ENCODE assay signal across 9 mouse cellular contexts in genomic region chr17:23738836-23739201, GRCm38 (mm10). TPM values are rescaled to one million over a fixed set of nuclear protein-coding genes. Genes with fewer than 3 reads are reported as not detected.
DNase-seq lines count a peak whose midpoint lies in the region; ATAC-seq and TF ChIP-seq lines count a peak whose summit lies in the region.
"Had no signal": no experiment of that assay in that cellular context is flagged by ENCODE, and none has a peak within 500 bp of the region (broad histone marks: within the 10 kb centered on the region; RNA-seq: fewer than 3 reads in every experiment).

No protein-coding gene starts in this region.

- ATAC-seq in cerebellum, adult (ENCODE audit: insufficient number of reproducible peaks, low FRiP score, low TSS enrichment): no peak
- ATAC-seq in lung, postnatal 0 days: no peak
- no peak for ATAC-seq in liver, embryonic 14.5 days (ENCODE audit: insufficient read depth)
- ATAC-seq in stomach, embryonic 16.5 days (ENCODE audit: insufficient read depth, low FRiP score): no peak

- H3K9ac ChIP-seq in lung, postnatal 0 days (replicated peaks; ENCODE audit: low read depth): peak overlapping the region; percentile 60; the same call in 1 of the 2 replicates
- H3K9ac ChIP-seq in liver, embryonic 14.5 days (replicated peaks): no peak overlapping the region
- peak overlapping the region; percentile 86; the same call in 1 of the 2 replicates for H3K9ac ChIP-seq in stomach, embryonic 16.5 days (ENCODE audit: low read length)

- H3K4me1 ChIP-seq in cerebellum, adult 2 months (ENCODE audit: control insufficient read depth, insufficient read depth, low read length): peaks cover 6% of the 10 kb centered on the region; the same call in 1 of the 2 replicates
- peaks cover 31% of the 10 kb centered on the region for H3K4me1 ChIP-seq in lung, postnatal 0 days (ENCODE audit: insufficient read depth, low read depth, low read length)
- H3K4me1 ChIP-seq in lung, adult 2 months (ENCODE audit: control insufficient read depth, insufficient read depth, low read length): peaks cover 14% of the 10 kb centered on the region
- H3K4me1 ChIP-seq in liver, embryonic 14.5 days (replicated peaks; ENCODE audit: control insufficient read depth in 2 of 2, insufficient read depth in 2 of 2, low read length in 1 of 2): peaks cover 6 to 7% of the 10 kb centered on the region in 2 experiments; a peak in 3 of 4 replicates
- H3K4me1 ChIP-seq in stomach, embryonic 16.5 days (ENCODE audit: control insufficient read depth, insufficient read depth, low read length): peaks cover 19% of the 10 kb centered on the region

- no peaks in the 10 kb centered on the region for H3K9me3 ChIP-seq in lung, postnatal 0 days (ENCODE audit: low read length)
- no peaks in the 10 kb centered on the region for H3K9me3 ChIP-seq in liver, embryonic 14.5 days (ENCODE audit: control insufficient read depth, low read length)
- H3K9me3 ChIP-seq in stomach, embryonic 16.5 days (replicated peaks; ENCODE audit: control insufficient read depth, low read length): no peaks in the 10 kb centered on the region

- DNase-seq in cerebellum, adult 2 months: no peak
- DNase-seq in lung, postnatal 0 days (ENCODE audit: low spot score): no peak
- DNase-seq in lung, adult 2 months: no peak
- DNase-seq in liver, embryonic 14.5 days (ENCODE audit: low read depth in 3 of 3, low spot score in 3 of 3): no peak
- DNase-seq in embryo, embryonic 10.5 days (ENCODE audit: low spot score): no peak
- no peak for DNase-seq in cerebellum, adult 9-10 months
- DNase-seq: cerebellum, postnatal 36 days had no signal

- H3K4me2 ChIP-seq in lung, postnatal 0 days (replicated peaks; ENCODE audit: low read depth, low read length): peak overlapping the region; percentile 79
- H3K4me2 ChIP-seq in liver, embryonic 14.5 days (ENCODE audit: low read depth): peak overlapping the region; percentile 82
- H3K4me2 ChIP-seq in stomach, embryonic 16.5 days (ENCODE audit: low read depth, low read length): peak overlapping the region; percentile 97

- TF ChIP-seq POLR2A in cerebellum, adult 2 months (IDR thresholded peaks at IDR 0.05; ENCODE audit: borderline replicate concordance, insufficient read depth, low read length): no peak
- no peak for TF ChIP-seq POLR2A in lung, adult 2 months (IDR thresholded peaks at IDR 0.05; ENCODE audit: borderline replicate concordance, extremely low read depth, low read depth, low read length)

- no peak overlapping the region; the same call in 1 of the 2 replicates for H3K27ac ChIP-seq in cerebellum, adult 2 months (ENCODE audit: insufficient read depth, low read length)
- peak overlapping the region; percentile 74 for H3K27ac ChIP-seq in lung, postnatal 0 days (ENCODE audit: low read length)
- H3K27ac ChIP-seq in liver, embryonic 14.5 days: no peak overlapping the region
- no peak overlapping the region for H3K27ac ChIP-seq in stomach, embryonic 16.5 days (ENCODE audit: low read length)

- H3K4me3 ChIP-seq in cerebellum, adult 2 months (replicated peaks; ENCODE audit: insufficient read depth, low read depth, low read length): peak overlapping the region; percentile 83
- H3K4me3 ChIP-seq in lung, postnatal 0 days (ENCODE audit: low read depth, low read length): peak overlapping the region; percentile 78
- no peak overlapping the region for H3K4me3 ChIP-seq in lung, adult 2 months (replicated peaks; ENCODE audit: extremely low read depth, low read depth, low read length)
- H3K4me3 ChIP-seq in liver, embryonic 14.5 days (ENCODE audit: insufficient read depth in 1 of 2, low read depth in 2 of 2, low read length in 2 of 2): peak overlapping the region in 1 of 2 experiments; percentile 62; a peak in 2 of 4 replicates
- H3K4me3 ChIP-seq in stomach, embryonic 16.5 days (replicated peaks; ENCODE audit: low read length): peak overlapping the region; percentile 77

- no peak for TF ChIP-seq EP300 in lung, postnatal 0 days (IDR thresholded peaks at IDR 0.05)
- no peak for TF ChIP-seq EP300 in liver, embryonic 14.5 days (IDR thresholded peaks at IDR 0.05; ENCODE audit: low read depth)

- H3K36me3 ChIP-seq in lung, postnatal 0 days (ENCODE audit: insufficient read depth, low read length): 0 out of 2 replicates have a peak, but pooled peaks cover 7% of the 10 kb centered on the region
- peaks cover 2% of the 10 kb centered on the region for H3K36me3 ChIP-seq in liver, embryonic 14.5 days (replicated peaks; ENCODE audit: control insufficient read depth, insufficient read depth, low read depth)
- H3K36me3 ChIP-seq in stomach, embryonic 16.5 days (ENCODE audit: control insufficient read depth, insufficient read depth, low read length): no peaks in the 10 kb centered on the region

- WGBS in cerebellum, adult 2 months: 44% methylated on average over 2 of the region's 2 CpGs
- WGBS in lung, postnatal 0 days: 41% methylated on average over 2 of the region's 2 CpGs
- 74% methylated on average over 2 of the region's 2 CpGs for whole genome bisulfite sequencing in lung, adult 2 months
- 47% methylated on average over 2 of the region's 2 CpGs for WGBS in liver, embryonic 14.5 days (ENCODE audit: insufficient replicate concordance)
- WGBS in stomach, embryonic 16.5 days: 59% methylated on average over 2 of the region's 2 CpGs

- H3K27me3 ChIP-seq in cerebellum, adult 2 months (ENCODE audit: control insufficient read depth, insufficient read depth, low read length): no peaks in the 10 kb centered on the region
- H3K27me3 ChIP-seq in lung, postnatal 0 days (replicated peaks; ENCODE audit: insufficient read depth, low read length): peaks cover 24% of the 10 kb centered on the region
- peaks cover 50% of the 10 kb centered on the region for H3K27me3 ChIP-seq in liver, embryonic 14.5 days (ENCODE audit: control insufficient read depth, insufficient read depth, low read length)
- H3K27me3 ChIP-seq in stomach, embryonic 16.5 days (ENCODE audit: control insufficient read depth, insufficient read depth, low read length): peaks cover 29% of the 10 kb centered on the region

- TF ChIP-seq CTCF in cerebellum, adult 2 months (IDR thresholded peaks at IDR 0.05; ENCODE audit: borderline replicate concordance, insufficient read depth, low read depth, low read length): no peak
- TF ChIP-seq CTCF in lung, postnatal 0 days (IDR thresholded peaks at IDR 0.05): no peak
- TF ChIP-seq CTCF in lung, adult 2 months (IDR thresholded peaks at IDR 0.05; ENCODE audit: insufficient read depth, low read length): no peak
- no peak for TF ChIP-seq CTCF in liver, embryonic 14.5 days (IDR thresholded peaks at IDR 0.05; ENCODE audit: low read depth)

RNA-seq across cellular contexts. Expression of gene Paqr4, which starts 1.8 kb away (rescaled TPM):
- polyA plus RNA-seq in cerebellum, adult 2 months (2012; rRNA removed): 92.0 and 104 TPM in 2 replicates
- 45.2 and 47.7 TPM in 2 replicates for polyA plus RNA-seq in lung, postnatal 0 days (2015; fragmentation: Nextera tagmentation; extraction: Ambion mirVana)
- 59.8 and 63.5 TPM in 2 replicates for polyA plus RNA-seq in lung, adult 2 months (2012; rRNA removed)
- 3.6 and 5.7 TPM in 2 replicates for polyA plus RNA-seq in liver, embryonic 14.5 days (2012; rRNA removed)
- polyA plus RNA-seq in liver, embryonic 14.5 days (2014; fragmentation: Nextera tagmentation; extraction: Ambion mirVana): 6.4 and 7.2 TPM in 2 replicates
- 25.4 and 28.4 TPM in 2 replicates for polyA plus RNA-seq in stomach, embryonic 16.5 days (2015; fragmentation: Nextera tagmentation; extraction: Ambion mirVana)

RNA-seq across cellular contexts. Expression of gene Kremen2, which starts 6.8 kb away (rescaled TPM):
- 0.57 and 0.84 TPM in 2 replicates for polyA plus RNA-seq in cerebellum, adult 2 months (2012; rRNA removed)
- 0.41 and 0.52 TPM in 2 replicates for polyA plus RNA-seq in lung, postnatal 0 days (2015; fragmentation: Nextera tagmentation; extraction: Ambion mirVana)
- 0.81 and 1.1 TPM in 2 replicates for polyA plus RNA-seq in lung, adult 2 months (2012; rRNA removed)
- 0.02 and 0.03 TPM in 2 replicates for polyA plus RNA-seq in liver, embryonic 14.5 days (2012; rRNA removed)
- polyA plus RNA-seq in liver, embryonic 14.5 days (2014; fragmentation: Nextera tagmentation; extraction: Ambion mirVana): not detected in 2 replicates
- 0.45 and 0.67 TPM in 2 replicates for polyA plus RNA-seq in stomach, embryonic 16.5 days (2015; fragmentation: Nextera tagmentation; extraction: Ambion mirVana)

RNA-seq across cellular contexts. Expression of gene Pkmyt1, which starts 12.7 kb away (rescaled TPM):
- 10.3 and 10.6 TPM in 2 replicates for polyA plus RNA-seq in cerebellum, adult 2 months (2012; rRNA removed)
- polyA plus RNA-seq in lung, postnatal 0 days (2015; fragmentation: Nextera tagmentation; extraction: Ambion mirVana): 10.4 and 11.5 TPM in 2 replicates
- polyA plus RNA-seq in lung, adult 2 months (2012; rRNA removed): 21.8 and 25.3 TPM in 2 replicates
- 29.6 and 35.0 TPM in 2 replicates for polyA plus RNA-seq in liver, embryonic 14.5 days (2012; rRNA removed)
- 21.2 and 24.5 TPM in 2 replicates for polyA plus RNA-seq in liver, embryonic 14.5 days (2014; fragmentation: Nextera tagmentation; extraction: Ambion mirVana)
- polyA plus RNA-seq in stomach, embryonic 16.5 days (2015; fragmentation: Nextera tagmentation; extraction: Ambion mirVana): 40.9 and 43.3 TPM in 2 replicates

RNA-seq across cellular contexts. Expression of gene 1520401A03Rik, which starts 16.2 kb away (rescaled TPM):
- polyA plus RNA-seq in cerebellum, adult 2 months (2012; rRNA removed): 0.64 and 1.1 TPM in 2 replicates
- 0.20 TPM in 1 of 2 replicates, not detected in the other for polyA plus RNA-seq in lung, postnatal 0 days (2015; fragmentation: Nextera tagmentation; extraction: Ambion mirVana)
- polyA plus RNA-seq in lung, adult 2 months (2012; rRNA removed): not detected in 2 replicates
- 0.04 and 0.09 TPM in 2 replicates for polyA plus RNA-seq in liver, embryonic 14.5 days (2012; rRNA removed)
- not detected in 2 replicates for polyA plus RNA-seq in liver, embryonic 14.5 days (2014; fragmentation: Nextera tagmentation; extraction: Ambion mirVana)
- polyA plus RNA-seq in stomach, embryonic 16.5 days (2015; fragmentation: Nextera tagmentation; extraction: Ambion mirVana): 0.23 TPM in 1 of 2 replicates, not detected in the other

RNA-seq across cellular contexts. Expression of gene Flywch1, which starts 32.6 kb away (rescaled TPM):
- polyA plus RNA-seq in cerebellum, adult 2 months (2012; rRNA removed): 341 and 366 TPM in 2 replicates
- polyA plus RNA-seq in lung, postnatal 0 days (2015; fragmentation: Nextera tagmentation; extraction: Ambion mirVana): 43.1 and 43.5 TPM in 2 replicates
- polyA plus RNA-seq in lung, adult 2 months (2012; rRNA removed): 37.1 and 39.1 TPM in 2 replicates
- polyA plus RNA-seq in liver, embryonic 14.5 days (2012; rRNA removed): 4.0 and 4.3 TPM in 2 replicates
- 6.6 and 7.4 TPM in 2 replicates for polyA plus RNA-seq in liver, embryonic 14.5 days (2014; fragmentation: Nextera tagmentation; extraction: Ambion mirVana)
- 43.3 and 47.0 TPM in 2 replicates for polyA plus RNA-seq in stomach, embryonic 16.5 days (2015; fragmentation: Nextera tagmentation; extraction: Ambion mirVana)
